Mouse (Mus musculus) macrophage (primary cell): ENCODE results near the gene Doc2b. TPM values are rescaled to one million over a fixed set of nuclear protein-coding genes. Genes with fewer than 3 reads are reported as not detected.
"Not testable (repeated sequence)": the region's sequence is repeated elsewhere in the genome, so short reads cannot be mapped to it uniquely, and the experiment has no call there.

Source experiments
- H3K27ac ChIP-seq: fragments of 350-480 bp; formaldehyde crosslinking; 2 replicates; pipeline ENCODE4 v1.9.0; 2021
- H3K36me3 ChIP-seq: fragments of 350-480 bp; formaldehyde crosslinking; 2 replicates; pipeline ENCODE4 v1.9.0; 2021; ENCODE audit errors: inconsistent target
- H3K4me3 ChIP-seq: fragments of 350-480 bp; formaldehyde crosslinking; 2 replicates; pipeline ENCODE4 v1.9.0; 2021; ENCODE audit errors: inconsistent target
- H3K79me2 ChIP-seq: fragments of 350-480 bp; formaldehyde crosslinking; 2 replicates; pipeline ENCODE4 v1.9.0; 2021; ENCODE audit errors: inconsistent target
- WGBS: methylation state at CpG from one replicate; pipeline ENCODE4 v1.1.7; 2026; ENCODE audit warnings: inconsistent platforms; ENCODE audit not compliant: missing documents; 5-methylcytosine and 5-hydroxymethylcytosine counted together
- polyA plus RNA-seq: library from polyadenylated mRNA; stranded (reverse); fragments of 250-400 nt; gene quantifications from 3 replicates; pipeline ENCODE4 v1.2.4, GENCODE M21; 2018; ENCODE audit warnings: inconsistent platforms

Doc2b gene
- polyA plus RNA-seq, 1 experiment from 2014 or later, result not detected

DNA sequence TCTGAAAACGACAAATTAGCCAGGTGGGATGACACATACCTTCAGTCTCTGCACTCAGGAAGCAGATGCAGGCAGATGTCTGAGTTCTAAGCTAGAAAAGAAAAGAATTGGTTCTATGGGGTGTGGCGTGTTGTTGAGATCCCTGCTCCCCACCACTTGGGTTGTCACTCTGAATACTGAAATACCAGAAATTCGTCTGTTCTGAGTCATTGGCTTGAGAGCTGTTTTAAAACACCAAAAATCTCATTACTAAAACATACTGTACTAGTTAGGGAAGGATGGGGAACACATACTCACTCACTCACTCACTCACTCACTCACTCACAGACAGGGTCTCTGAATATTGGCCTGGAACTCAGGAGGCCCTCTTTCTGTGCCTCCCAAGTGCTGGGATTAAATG, 58.9 kb downstream of the Doc2b start:
- Histone ChIP-seq H3K36me3 (no peaks in the 10 kb centered on the region), H3K4me3 (no peak overlapping the region), H3K27ac (no peak overlapping the region), H3K79me2 (peaks cover 89% of the 10 kb centered on the region)
- 39% methylated on average over 3 of the region's 3 CpGs for WGBS

DNA sequence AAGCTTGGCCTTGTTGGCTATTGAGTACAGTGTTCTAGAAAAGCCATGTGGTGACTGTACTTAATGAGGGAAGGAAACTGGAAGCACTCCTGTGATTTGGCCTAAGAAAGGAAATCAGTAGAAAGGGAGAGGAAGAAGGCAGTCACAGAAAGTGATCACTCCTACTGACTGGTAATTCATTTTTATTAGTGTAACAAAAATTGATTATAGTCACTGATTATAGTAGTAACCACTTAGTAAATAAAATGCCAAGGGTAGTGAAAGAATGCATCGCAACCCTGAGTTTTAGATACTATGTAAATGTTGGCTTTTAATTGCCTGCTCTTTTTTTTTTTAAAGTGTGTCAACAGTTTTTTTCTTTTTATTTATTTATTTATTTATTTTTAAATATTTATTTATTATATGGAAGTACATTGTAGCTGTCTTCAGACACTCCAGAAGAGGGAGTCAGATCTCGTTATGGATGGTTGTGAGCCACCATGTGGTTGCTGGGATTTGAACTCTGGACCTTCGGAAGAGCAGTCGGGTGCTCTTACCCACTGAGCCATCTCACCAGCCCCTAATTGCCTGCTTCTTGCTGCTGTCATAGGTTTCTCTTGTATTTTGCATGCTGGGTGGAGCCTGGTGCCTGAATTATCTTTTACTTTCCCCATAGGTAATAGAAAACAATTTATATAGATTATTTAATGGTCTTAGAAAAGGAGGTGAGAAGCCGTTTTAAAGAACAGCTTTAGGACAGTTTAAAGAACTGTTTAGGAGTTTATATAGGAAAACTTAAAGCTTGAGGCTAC, 60.2 kb downstream of the Doc2b start:
- H3K36me3 ChIP-seq, result no peaks in the 10 kb centered on the region
- no peak overlapping the region for H3K27ac ChIP-seq
- 92% methylated on average over 4 of the region's 5 CpGs for WGBS
- no peak overlapping the region for H3K4me3 ChIP-seq
- peaks cover 76% of the 10 kb centered on the region for H3K79me2 ChIP-seq

DNA sequence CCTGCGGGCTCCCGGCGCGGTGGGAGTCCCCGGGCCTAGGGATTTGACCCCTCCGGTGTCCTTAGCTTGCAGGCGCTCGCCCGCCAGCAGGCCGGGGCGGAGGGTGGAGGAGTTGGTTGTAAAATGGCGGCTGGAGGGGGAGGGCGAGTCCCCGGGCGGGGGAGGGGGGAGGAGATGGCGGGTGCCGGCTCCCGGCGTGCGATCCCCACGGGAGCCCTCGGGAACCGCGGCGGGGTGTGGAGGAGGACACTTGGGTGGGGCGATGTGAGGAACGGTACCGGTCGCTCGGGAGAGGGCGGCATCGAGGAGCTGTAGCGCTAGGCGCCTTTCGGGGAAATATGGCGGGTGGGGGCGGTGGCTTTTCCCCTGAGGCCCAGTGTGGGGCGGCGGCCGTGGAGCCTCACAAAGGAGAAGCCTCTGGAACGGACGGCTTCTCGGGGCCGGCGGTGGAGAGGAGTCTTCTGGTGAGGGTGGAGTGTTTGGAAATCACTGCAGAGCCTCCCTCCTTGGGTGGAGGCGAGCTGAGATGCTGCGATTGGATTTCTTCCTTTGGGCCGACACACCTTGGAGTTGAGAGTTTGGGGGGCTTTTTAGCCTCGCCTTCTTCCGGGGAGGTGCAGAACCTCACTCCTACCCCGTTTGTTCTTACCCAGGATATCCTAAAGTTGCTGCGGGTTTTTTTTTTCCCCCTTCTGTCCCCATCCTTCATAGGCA, 62.5 kb downstream of the Doc2b start:
- WGBS, result under 1% methylated on average over 52 of the region's 52 CpGs
- peaks cover 53% of the 10 kb centered on the region for H3K79me2 ChIP-seq

DNA sequence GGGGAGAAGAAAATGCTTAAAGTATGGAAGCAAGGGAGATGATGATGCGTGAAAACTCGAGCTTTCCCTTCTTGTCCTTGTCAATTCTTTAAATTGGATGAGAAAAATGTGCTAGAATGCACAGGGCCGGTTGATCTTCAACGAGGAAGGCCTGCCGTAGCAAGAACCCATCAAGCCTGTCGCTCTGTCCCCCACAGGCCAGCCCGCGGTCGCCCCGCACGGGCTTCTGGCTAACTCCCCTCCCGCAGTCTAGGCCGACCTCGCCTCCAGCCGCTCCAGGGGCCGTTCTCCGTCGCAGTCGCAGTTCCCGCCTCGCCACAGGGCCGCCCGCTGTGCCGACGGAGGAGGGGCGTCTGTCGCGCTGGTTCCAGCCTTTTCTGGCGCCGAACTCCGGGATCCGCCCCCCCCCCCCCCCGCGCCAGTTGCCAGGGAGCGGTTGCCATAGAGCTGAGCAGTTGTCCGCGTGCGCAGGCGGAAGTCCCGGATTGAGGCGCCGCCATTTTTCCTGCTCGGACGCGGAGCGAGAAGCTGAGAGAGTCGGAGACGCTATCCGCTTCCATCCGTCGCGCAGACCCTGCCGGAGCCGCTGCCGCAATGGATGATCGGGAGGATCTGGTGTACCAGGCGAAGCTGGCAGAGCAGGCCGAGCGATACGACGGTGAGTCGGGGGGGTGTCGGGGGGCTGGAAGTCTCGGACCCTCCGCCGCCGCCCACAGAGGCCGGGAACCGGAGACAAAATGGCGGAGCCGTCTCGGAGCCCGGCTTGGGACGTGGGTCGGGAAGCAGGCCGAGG, 63.2 kb downstream of the Doc2b start, which contains the start of gene Ywhae:
TSS of gene Ywhae (plus strand) at position 436 of the 793 bp plus-strand sequence.
- H3K79me2 ChIP-seq, result peaks cover 45% of the 10 kb centered on the region
- H3K27ac ChIP-seq, result peak within 1 kb of the TSS; percentile 62
- H3K36me3 ChIP-seq, result no peaks in the 10 kb centered on the region
- H3K4me3 ChIP-seq, result peak within 1 kb of the TSS; percentile 80
- 2% methylated on average over 71 of the region's 76 CpGs for WGBS

More for the DNA sequence above, 62.5 kb downstream of the Doc2b start:
- peak overlapping the region; percentile 80 for H3K4me3 ChIP-seq
- no peaks in the 10 kb centered on the region for H3K36me3 ChIP-seq
- peak overlapping the region; percentile 62 for H3K27ac ChIP-seq

DNA sequence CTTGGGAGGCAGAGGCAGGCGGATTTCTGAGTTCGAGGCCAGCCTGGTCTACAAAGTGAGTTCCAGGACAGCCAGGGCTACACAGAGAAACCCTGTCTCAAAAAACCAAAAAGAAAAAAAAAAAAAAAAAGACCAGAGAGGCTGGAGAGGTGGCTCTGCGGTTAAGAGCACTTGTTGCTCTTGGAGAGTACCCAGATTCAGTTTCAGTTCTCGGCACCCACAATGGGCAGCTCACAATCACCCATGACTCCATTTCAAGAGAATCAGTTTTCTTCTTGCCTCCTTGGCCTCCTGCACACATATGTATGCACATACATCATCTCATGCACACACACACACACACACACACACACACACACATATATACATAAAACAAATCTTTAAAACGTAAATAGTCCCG, 68.2 kb downstream of the Doc2b start:
- not testable (repeated sequence) for H3K27ac ChIP-seq, H3K36me3 ChIP-seq, H3K79me2 ChIP-seq, H3K4me3 ChIP-seq
- 72% methylated on average over 4 of the region's 6 CpGs for WGBS

DNA sequence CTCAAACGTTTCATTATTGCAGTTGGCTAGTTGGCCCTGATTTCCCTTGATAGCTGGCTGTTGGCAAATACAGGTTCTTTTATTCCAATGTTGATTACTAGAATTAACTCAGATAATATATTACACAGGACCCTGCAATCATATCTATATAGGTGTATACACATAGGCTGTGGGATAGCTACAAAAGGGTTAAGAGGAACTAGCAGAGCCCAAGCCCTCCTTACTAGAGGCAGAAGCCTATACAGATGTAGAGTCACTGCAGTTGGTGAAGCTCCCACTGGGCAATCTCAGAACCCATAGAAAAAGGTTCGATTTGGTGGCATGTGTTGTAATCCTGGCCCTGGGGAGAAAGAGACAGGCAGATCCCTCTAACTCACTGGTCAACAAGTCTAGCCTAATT, 68.7 kb downstream of the Doc2b start:
- Histone ChIP-seq H3K27ac (no peak overlapping the region), H3K79me2 (no peaks in the 10 kb centered on the region), H3K4me3 (no peak overlapping the region), H3K36me3 (no peaks in the 10 kb centered on the region)
- WGBS, result 39% methylated on average over 2 of the region's 2 CpGs

DNA sequence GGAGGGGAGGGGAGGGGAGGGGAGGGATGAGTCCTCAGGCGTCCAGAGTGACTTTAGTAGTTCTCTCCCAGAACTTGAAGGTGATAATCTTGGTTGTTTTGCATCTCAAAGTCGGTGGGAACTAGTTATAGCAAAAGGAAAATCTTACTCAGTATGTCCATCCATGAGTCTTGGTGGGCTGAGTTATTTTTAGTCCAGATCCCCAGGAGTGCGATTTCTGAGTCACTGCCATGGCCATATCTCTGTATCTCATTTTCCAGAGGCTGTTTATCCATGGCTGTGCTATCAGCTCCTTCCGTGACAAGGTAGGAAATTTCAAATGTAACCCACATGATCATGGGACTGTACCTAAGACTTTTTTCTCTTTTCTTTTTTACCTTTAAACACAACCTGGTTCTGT, 73.5 kb downstream of the Doc2b start:
- no peak overlapping the region for H3K4me3 ChIP-seq
- H3K36me3 ChIP-seq, result no peaks in the 10 kb centered on the region
- WGBS, result 54% methylated on average over 3 of the region's 4 CpGs
- no peak overlapping the region for H3K27ac ChIP-seq
- H3K79me2 ChIP-seq, result no peaks in the 10 kb centered on the region

Other genes with a start within 250 kb of the Doc2b start
- gene Pitpna, start 208.0 kb downstream of the Doc2b start, polyA plus RNA-seq, result 282 to 582 TPM (median 340 TPM) in 3 replicates
- 20.3 to 48.0 TPM (median 38.4 TPM) in 3 replicates for gene Inpp5k, start 165.1 kb downstream of the Doc2b start, polyA plus RNA-seq
- 62.9 to 77.4 TPM (median 64.6 TPM) in 3 replicates for gene Myo1c, start 145.5 kb downstream of the Doc2b start, polyA plus RNA-seq
- 52.3 to 73.1 TPM (median 60.5 TPM) in 3 replicates for gene Crk, start 116.8 kb downstream of the Doc2b start, polyA plus RNA-seq
- 317 to 1,145 TPM (median 466 TPM) in 3 replicates for gene Ywhae, start 63.2 kb downstream of the Doc2b start, polyA plus RNA-seq
- gene Rph3al, start 142.4 kb upstream of the Doc2b start, polyA plus RNA-seq, result not detected in 3 replicates
- gene 1700016K19Rik, start 203.9 kb upstream of the Doc2b start, polyA plus RNA-seq, result not detected in 3 replicates
- gene Rflnb, start 231.7 kb upstream of the Doc2b start, polyA plus RNA-seq, result 0.15 to 0.23 TPM in 2 of 3 replicates, not detected in the other